Mouse (Mus musculus) C2C12 (cell line): Measurements from ENCODE around the gene Ttyh2.
"Not testable (repeated sequence)": the region's sequence is repeated elsewhere in the genome, so short reads cannot be mapped to it uniquely, and the experiment has no call there.

Experiments used
- CTCF ChIP-seq: IDR thresholded peaks from one replicate; pipeline ENCODE4 v1.5.1; 2011; ENCODE audit not compliant: control insufficient read depth, insufficient read depth, insufficient read length
- MAX ChIP-seq: IDR thresholded peaks from one replicate; pipeline ENCODE4 v1.6.1; 2011; ENCODE audit warnings: mild to moderate bottlenecking, control low read depth
- USF1 ChIP-seq: IDR thresholded peaks from one replicate; pipeline ENCODE4 v1.6.1; 2011; ENCODE audit warnings: low read depth, mild to moderate bottlenecking, control low read depth, moderate library complexity

DNA sequence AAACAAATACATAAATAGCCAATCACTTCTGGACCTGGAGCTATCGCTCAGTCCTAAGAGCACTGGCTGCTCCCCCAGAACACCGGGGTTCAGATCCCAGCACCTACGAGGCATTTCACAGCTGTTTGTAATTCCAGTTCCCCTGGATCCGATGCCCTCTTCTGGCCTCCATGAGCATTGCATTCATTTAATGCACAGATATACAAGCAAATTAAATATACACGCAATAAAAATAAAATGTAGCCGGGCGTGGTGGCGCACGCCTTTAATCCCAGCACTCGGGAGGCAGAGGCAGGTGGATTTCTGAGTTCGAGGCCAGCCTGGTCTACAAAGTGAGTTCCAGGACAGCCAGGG is 7.3 kb upstream of the Ttyh2 start:
- not testable (repeated sequence) for TF ChIP-seq MAX, CTCF, USF1
